Mouse (Mus musculus): Measurements from ENCODE around the gene Sez6. TPM values are rescaled to one million over a fixed set of nuclear protein-coding genes. Genes with fewer than 3 reads are reported as not detected.

Gene Sez6
- polyA plus RNA-seq, 2 experiments, result 0.03 TPM; not detected in 1

DNA sequence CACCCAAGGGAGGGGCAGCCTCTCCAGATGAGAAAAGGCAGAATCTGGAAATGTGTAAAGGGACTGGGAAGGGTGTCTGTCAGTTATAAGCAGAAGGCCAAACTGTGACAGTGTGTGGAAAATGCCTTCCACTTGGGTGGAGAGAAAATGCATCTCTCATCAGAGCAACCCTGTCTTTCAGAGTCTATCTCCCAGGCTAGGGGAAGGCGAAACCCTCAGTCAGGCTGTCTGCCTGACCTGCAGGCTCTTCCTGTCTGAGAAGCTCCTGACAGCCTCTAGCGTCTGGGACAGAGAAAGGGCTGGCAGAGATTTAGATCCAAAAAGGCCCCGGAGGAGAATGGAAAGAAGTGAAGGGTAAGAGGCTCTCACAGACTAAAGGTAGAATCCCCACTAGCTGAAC lies 26.8 kb upstream of the Sez6 start:
- Histone ChIP-seq H3K36me3 (replicated peaks; ENCODE audit: control insufficient read depth, insufficient read depth, low read depth) (no peaks in the 10 kb centered on the region), H3K27me3 (ENCODE audit: control insufficient read depth, insufficient read depth, low read length) (peaks cover 6% of the 10 kb centered on the region), H3K4me2 (ENCODE audit: low read depth) (no peak overlapping the region), H3K4me3 (ENCODE audit: insufficient read depth in 1 of 2, low read depth in 2 of 2, low read length in 2 of 2) (no peak overlapping the region), H3K9me3 (ENCODE audit: control insufficient read depth, low read length) (no peaks in the 10 kb centered on the region), H3K27ac (no peak overlapping the region), H3K9ac (replicated peaks) (no peak overlapping the region), H3K4me1 (replicated peaks; ENCODE audit: control insufficient read depth in 2 of 2, insufficient read depth in 2 of 2, low read length in 1 of 2) (peaks cover 0 to 2% of the 10 kb centered on the region in 2 experiments; a peak in 1 of 4 replicates)
- no peak for DNase-seq (ENCODE audit: low read depth in 3 of 3, low spot score in 3 of 3)
- WGBS (ENCODE audit: insufficient replicate concordance), result 19% methylated on average over 3 of the region's 3 CpGs
- TF ChIP-seq EP300 (IDR thresholded peaks at IDR 0.05; ENCODE audit: low read depth), result no peak
- TF ChIP-seq CTCF (IDR thresholded peaks at IDR 0.05; ENCODE audit: low read depth), result no peak
- ATAC-seq (ENCODE audit: insufficient read depth), result no peak

DNA sequence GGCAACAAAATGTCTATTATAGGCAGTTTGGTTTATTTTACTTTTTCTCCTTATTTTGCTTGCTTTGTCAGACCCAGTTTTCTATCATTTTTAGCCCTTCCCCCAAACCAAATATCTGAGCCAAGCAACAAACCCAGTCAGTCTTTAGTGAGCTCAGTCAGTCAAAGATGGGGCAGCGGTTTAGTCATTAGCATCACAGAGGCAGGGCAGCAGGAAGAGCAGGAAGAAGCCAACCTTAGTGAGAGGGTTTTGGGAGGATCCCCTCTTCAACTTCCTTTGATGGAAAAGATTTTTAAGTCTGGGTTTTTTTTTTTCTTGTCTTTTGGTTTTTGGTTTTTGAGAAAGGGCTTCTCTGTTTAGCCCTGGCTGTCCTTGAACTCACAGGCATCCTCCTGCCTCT lies 25.9 kb upstream of the Sez6 start:
- Histone ChIP-seq H3K9me3 (ENCODE audit: control insufficient read depth, low read length) (no peaks in the 10 kb centered on the region), H3K9ac (replicated peaks) (no peak overlapping the region), H3K4me3 (ENCODE audit: insufficient read depth in 1 of 2, low read depth in 2 of 2, low read length in 2 of 2) (no peak overlapping the region), H3K36me3 (replicated peaks; ENCODE audit: control insufficient read depth, insufficient read depth, low read depth) (no peaks in the 10 kb centered on the region), H3K27ac (no peak overlapping the region), H3K27me3 (ENCODE audit: control insufficient read depth, insufficient read depth, low read length) (peaks cover 6% of the 10 kb centered on the region), H3K4me2 (ENCODE audit: low read depth) (no peak overlapping the region), H3K4me1 (replicated peaks; ENCODE audit: control insufficient read depth in 2 of 2, insufficient read depth in 2 of 2, low read length in 1 of 2) (peaks cover 0 to 2% of the 10 kb centered on the region in 2 experiments; a peak in 1 of 4 replicates)
- DNase-seq (ENCODE audit: low read depth in 3 of 3, low spot score in 3 of 3) (no peak), ATAC-seq (ENCODE audit: insufficient read depth) (no peak)
- TF ChIP-seq CTCF (IDR thresholded peaks at IDR 0.05; ENCODE audit: low read depth), result no peak
- TF ChIP-seq EP300 (IDR thresholded peaks at IDR 0.05; ENCODE audit: low read depth), result no peak
- 34% methylated on average over 1 of the region's 1 CpGs for WGBS (ENCODE audit: insufficient replicate concordance)

DNA sequence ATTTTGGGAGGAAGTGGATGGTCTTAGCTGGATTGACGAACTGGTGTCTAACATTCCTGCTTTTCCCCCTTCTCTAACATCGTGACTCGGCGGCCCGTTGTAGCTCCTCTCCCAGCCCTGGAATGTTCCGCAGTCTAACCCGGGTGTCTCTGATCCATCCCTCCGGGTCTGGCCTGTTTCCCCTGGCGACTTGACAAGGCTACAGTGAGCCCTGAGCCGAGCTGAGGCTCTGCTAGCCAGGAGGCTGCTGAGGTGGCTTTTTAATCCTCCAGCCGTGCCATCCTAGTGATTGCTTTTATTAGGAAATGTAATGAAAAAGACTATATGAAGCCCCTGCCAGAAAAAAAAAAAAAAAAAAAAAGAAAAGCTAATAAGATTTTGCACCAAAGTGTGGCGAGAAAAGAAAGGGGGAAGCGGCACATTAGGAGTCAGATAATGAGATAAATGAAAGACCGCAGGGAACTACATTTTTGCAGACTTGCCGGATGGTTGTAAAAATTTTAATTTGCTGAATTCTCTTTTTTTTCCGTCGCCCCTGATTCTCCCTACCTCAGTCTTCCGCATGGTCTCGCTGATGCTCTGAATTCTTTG lies 24.4 kb upstream of the Sez6 start:
- Histone ChIP-seq H3K4me2 (ENCODE audit: low read depth) (no peak overlapping the region), H3K36me3 (replicated peaks; ENCODE audit: control insufficient read depth, insufficient read depth, low read depth) (no peaks in the 10 kb centered on the region), H3K9ac (replicated peaks) (no peak overlapping the region), H3K4me1 (replicated peaks; ENCODE audit: control insufficient read depth in 2 of 2, insufficient read depth in 2 of 2, low read length in 1 of 2) (no peaks in the 10 kb centered on the region; a peak in 1 of 4 replicates), H3K27ac (no peak overlapping the region), H3K9me3 (ENCODE audit: control insufficient read depth, low read length) (no peaks in the 10 kb centered on the region), H3K27me3 (ENCODE audit: control insufficient read depth, insufficient read depth, low read length) (peaks cover 6% of the 10 kb centered on the region), H3K4me3 (ENCODE audit: insufficient read depth in 1 of 2, low read depth in 2 of 2, low read length in 2 of 2) (no peak overlapping the region)
- DNase-seq (ENCODE audit: low read depth in 3 of 3, low spot score in 3 of 3), result no peak
- 34% methylated on average over 19 of the region's 19 CpGs for WGBS (ENCODE audit: insufficient replicate concordance)
- ATAC-seq (ENCODE audit: insufficient read depth), result no peak
- TF ChIP-seq EP300 (IDR thresholded peaks at IDR 0.05; ENCODE audit: low read depth) (no peak), CTCF (IDR thresholded peaks at IDR 0.05; ENCODE audit: low read depth) (no peak)

DNA sequence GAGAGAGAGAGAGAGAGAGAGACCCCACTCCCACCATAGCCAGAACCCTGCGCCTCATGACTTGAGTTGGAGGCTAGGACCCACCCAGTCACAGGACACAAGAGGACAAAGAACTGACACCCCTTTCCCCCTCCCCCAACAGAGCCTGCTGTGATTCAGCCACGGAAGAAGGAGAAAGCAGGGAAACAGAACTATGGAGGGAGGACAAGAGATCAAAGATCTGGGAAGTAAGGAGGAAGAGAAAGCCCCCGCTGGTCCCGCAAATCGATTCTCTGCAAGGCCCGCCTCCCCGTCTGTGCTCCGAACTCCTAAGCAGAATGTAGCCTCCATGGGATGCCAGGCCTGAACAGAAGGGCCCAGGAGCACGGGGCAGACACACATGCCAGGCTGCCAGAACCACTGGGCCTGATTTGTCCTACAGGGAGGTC lies 23.8 kb upstream of the Sez6 start:
- no peak overlapping the region for H3K4me2 ChIP-seq (ENCODE audit: low read depth)
- TF ChIP-seq EP300 (IDR thresholded peaks at IDR 0.05; ENCODE audit: low read depth) (no peak), CTCF (IDR thresholded peaks at IDR 0.05; ENCODE audit: low read depth) (no peak)
- no peaks in the 10 kb centered on the region for H3K36me3 ChIP-seq (replicated peaks; ENCODE audit: control insufficient read depth, insufficient read depth, low read depth)
- 19% methylated on average over 9 of the region's 9 CpGs for WGBS (ENCODE audit: insufficient replicate concordance)
- peaks cover 6% of the 10 kb centered on the region for H3K27me3 ChIP-seq (ENCODE audit: control insufficient read depth, insufficient read depth, low read length)
- no peak overlapping the region for H3K27ac ChIP-seq
- DNase-seq (ENCODE audit: low read depth in 3 of 3, low spot score in 3 of 3), result no peak
- no peaks in the 10 kb centered on the region for H3K4me1 ChIP-seq (replicated peaks; ENCODE audit: control insufficient read depth in 2 of 2, insufficient read depth in 2 of 2, low read length in 1 of 2)
- H3K9me3 ChIP-seq (ENCODE audit: control insufficient read depth, low read length), result no peaks in the 10 kb centered on the region
- no peak overlapping the region for H3K9ac ChIP-seq (replicated peaks)
- H3K4me3 ChIP-seq (ENCODE audit: insufficient read depth in 1 of 2, low read depth in 2 of 2, low read length in 2 of 2), result no peak overlapping the region
- ATAC-seq (ENCODE audit: insufficient read depth), result no peak

DNA sequence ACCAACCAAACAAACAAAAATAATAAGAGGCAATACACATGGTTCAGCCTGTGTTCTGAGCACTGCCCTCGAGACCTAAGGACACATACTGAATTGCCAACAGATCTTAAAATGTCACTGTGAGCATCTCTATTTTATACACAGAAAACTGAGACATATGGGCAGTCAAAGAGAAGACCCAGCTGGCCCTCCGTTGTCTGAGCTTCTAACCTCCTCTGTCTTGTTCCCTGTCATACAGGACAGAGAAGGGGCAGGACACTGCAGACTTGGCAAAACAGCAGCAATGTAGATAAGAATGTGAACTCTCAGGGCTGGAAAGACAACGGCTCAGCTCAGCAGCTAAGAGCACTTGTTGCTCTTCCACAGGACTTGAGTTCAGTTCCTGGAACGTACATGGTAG lies 22.1 kb upstream of the Sez6 start:
- no peak overlapping the region for H3K9ac ChIP-seq (replicated peaks)
- H3K4me2 ChIP-seq (ENCODE audit: low read depth), result no peak overlapping the region
- no peaks in the 10 kb centered on the region for H3K36me3 ChIP-seq (replicated peaks; ENCODE audit: control insufficient read depth, insufficient read depth, low read depth)
- DNase-seq (ENCODE audit: low read depth in 3 of 3, low spot score in 3 of 3) (no peak), ATAC-seq (ENCODE audit: insufficient read depth) (no peak)
- 38% methylated on average over 4 of the region's 4 CpGs for WGBS (ENCODE audit: insufficient replicate concordance)
- H3K27ac ChIP-seq, result no peak overlapping the region
- H3K27me3 ChIP-seq (ENCODE audit: control insufficient read depth, insufficient read depth, low read length), result peaks cover 3% of the 10 kb centered on the region
- TF ChIP-seq CTCF (IDR thresholded peaks at IDR 0.05; ENCODE audit: low read depth) (no peak), EP300 (IDR thresholded peaks at IDR 0.05; ENCODE audit: low read depth) (no peak)
- no peak overlapping the region for H3K4me3 ChIP-seq (ENCODE audit: insufficient read depth in 1 of 2, low read depth in 2 of 2, low read length in 2 of 2)
- no peaks in the 10 kb centered on the region for H3K9me3 ChIP-seq (ENCODE audit: control insufficient read depth, low read length)
- H3K4me1 ChIP-seq (replicated peaks; ENCODE audit: control insufficient read depth in 2 of 2, insufficient read depth in 2 of 2, low read length in 1 of 2), result no peaks in the 10 kb centered on the region
